In the genomic region with DNA sequence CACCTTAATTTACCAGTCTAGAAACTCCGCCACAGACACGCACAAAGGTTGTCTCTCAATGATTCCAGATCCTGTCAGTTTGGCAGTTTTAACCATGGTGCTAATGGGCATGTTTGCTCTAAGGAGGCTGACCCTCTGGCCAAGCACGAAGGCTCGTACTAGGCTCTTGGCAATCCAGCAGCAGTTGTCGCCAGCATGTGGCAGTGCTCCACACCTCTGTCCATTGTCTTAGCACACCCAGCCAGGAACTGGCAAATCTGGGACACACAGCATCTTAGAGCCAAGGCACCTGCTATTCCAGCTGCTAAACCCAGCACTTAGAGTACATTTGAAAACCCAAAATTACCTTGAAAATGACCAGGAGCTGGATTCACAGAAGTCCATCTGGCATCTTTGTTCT, we compare ENCODE assay signal across 16 mouse cellular contexts. TPM values are rescaled to one million over a fixed set of nuclear protein-coding genes. Genes with fewer than 3 reads are reported as not detected.
A peak's percentile ranks its signal among the peaks of the same experiment; 100 is the strongest.
DNase-seq lines count a peak whose midpoint lies in the region; ATAC-seq and TF ChIP-seq lines count a peak whose summit lies in the region.
"Had no signal": no experiment of that assay in that cellular context is flagged by ENCODE, and none has a peak within 500 bp of the region (broad histone marks: within the 10 kb centered on the region; RNA-seq: fewer than 3 reads in every experiment).

No protein-coding gene starts in this region.

- no peak overlapping the region for H3K4me3 ChIP-seq in forebrain, embryonic 13.5 days
- H3K4me3 ChIP-seq in forebrain, embryonic 12.5 days (replicated peaks) = no peak overlapping the region
- H3K4me3 ChIP-seq in hindbrain, embryonic 15.5 days = no peak overlapping the region
- no peak overlapping the region for H3K4me3 ChIP-seq in hindbrain, embryonic 11.5 days (ENCODE audit: low read depth, low read length)
- no peak overlapping the region for H3K4me3 ChIP-seq in midbrain, postnatal 0 days (ENCODE audit: low read depth, low read length)
- no peak overlapping the region for H3K4me3 ChIP-seq in midbrain, embryonic 16.5 days (ENCODE audit: low read depth, low read length)
- H3K4me3 ChIP-seq: embryonic facial prominence, embryonic 12.5 days; heart, embryonic 13.5 days had no signal

- H3K9ac ChIP-seq in forebrain, embryonic 13.5 days = 0 out of 2 replicates have a peak overlapping the region, but pooled peaks have one; percentile 12
- H3K9ac ChIP-seq in forebrain, embryonic 12.5 days = no peak overlapping the region
- no peak overlapping the region for H3K9ac ChIP-seq in hindbrain, embryonic 15.5 days
- no peak overlapping the region for H3K9ac ChIP-seq in hindbrain, embryonic 11.5 days (ENCODE audit: low read depth, low read length)
- no peak overlapping the region for H3K9ac ChIP-seq in midbrain, postnatal 0 days (replicated peaks; ENCODE audit: low read length, poor library complexity, severe bottlenecking)
- no peak overlapping the region for H3K9ac ChIP-seq in midbrain, embryonic 16.5 days (ENCODE audit: low read depth, low read length)
- H3K9ac ChIP-seq: embryonic facial prominence, embryonic 12.5 days; heart, embryonic 13.5 days; hindbrain, embryonic 14.5 days had no signal

- H3K4me1 ChIP-seq in forebrain, embryonic 13.5 days = 0 out of 2 replicates have a peak, but pooled peaks cover 3% of the 10 kb centered on the region
- peaks cover 8% of the 10 kb centered on the region; the same call in 1 of the 2 replicates for H3K4me1 ChIP-seq in forebrain, embryonic 12.5 days
- H3K4me1 ChIP-seq in hindbrain, embryonic 15.5 days (replicated peaks) = peaks cover 7% of the 10 kb centered on the region; the same call in 1 of the 2 replicates
- no peaks in the 10 kb centered on the region for H3K4me1 ChIP-seq in hindbrain, embryonic 11.5 days (replicated peaks; ENCODE audit: control insufficient read depth, insufficient read depth, low read length)
- no peaks in the 10 kb centered on the region for H3K4me1 ChIP-seq in midbrain, postnatal 0 days (ENCODE audit: insufficient read depth, low read length)
- H3K4me1 ChIP-seq in midbrain, embryonic 16.5 days (ENCODE audit: control insufficient read depth, insufficient read depth, low read length) = no peaks in the 10 kb centered on the region
- H3K4me1 ChIP-seq: embryonic facial prominence, embryonic 12.5 days had no signal

- peaks cover 52% of the 10 kb centered on the region for H3K36me3 ChIP-seq in forebrain, embryonic 13.5 days (ENCODE audit: poor library complexity, severe bottlenecking)
- H3K36me3 ChIP-seq in forebrain, embryonic 12.5 days (replicated peaks) = peaks cover 29% of the 10 kb centered on the region
- H3K36me3 ChIP-seq in hindbrain, embryonic 15.5 days = peaks cover 25% of the 10 kb centered on the region
- H3K36me3 ChIP-seq in hindbrain, embryonic 11.5 days (ENCODE audit: control insufficient read depth, insufficient read depth, low read length) = 0 out of 2 replicates have a peak, but pooled peaks cover 3% of the 10 kb centered on the region
- H3K36me3 ChIP-seq in midbrain, postnatal 0 days (ENCODE audit: insufficient read depth, low read length) = peaks cover 32% of the 10 kb centered on the region
- H3K36me3 ChIP-seq in midbrain, embryonic 16.5 days (ENCODE audit: control insufficient read depth, insufficient read depth, low read length) = peaks cover 14% of the 10 kb centered on the region

- DNase-seq in hindbrain, embryonic 11.5 days (ENCODE audit: low spot score) = no peak
- DNase-seq in midbrain, postnatal 0 days (ENCODE audit: low spot score) = peak; percentile 46
- DNase-seq: adrenal gland, adult 2 months; adrenal gland, postnatal 25 days; cerebellum, adult 9-10 months; gastrocnemius, postnatal 14 days; heart, postnatal 36 days; kidney, adult 11 months; kidney, adult 9 months had no signal

- H3K4me2 ChIP-seq in forebrain, embryonic 13.5 days = no peak overlapping the region
- H3K4me2 ChIP-seq in forebrain, embryonic 12.5 days = no peak overlapping the region
- no peak overlapping the region for H3K4me2 ChIP-seq in hindbrain, embryonic 15.5 days
- no peak overlapping the region for H3K4me2 ChIP-seq in hindbrain, embryonic 11.5 days (replicated peaks; ENCODE audit: low read depth, low read length)
- H3K4me2 ChIP-seq in midbrain, postnatal 0 days (ENCODE audit: low read depth, low read length, poor library complexity, severe bottlenecking) = no peak overlapping the region
- no peak overlapping the region for H3K4me2 ChIP-seq in midbrain, embryonic 16.5 days (ENCODE audit: low read length)
- H3K4me2 ChIP-seq: embryonic facial prominence, embryonic 12.5 days; heart, embryonic 13.5 days; hindbrain, embryonic 14.5 days had no signal

- 75% methylated on average over 5 of the region's 5 CpGs for WGBS in forebrain, embryonic 13.5 days
- WGBS in forebrain, embryonic 12.5 days = 79% methylated on average over 5 of the region's 5 CpGs
- WGBS in hindbrain, embryonic 15.5 days = 70% methylated on average over 5 of the region's 5 CpGs
- 84% methylated on average over 5 of the region's 5 CpGs for whole genome bisulfite sequencing in hindbrain, embryonic 11.5 days
- WGBS in midbrain, postnatal 0 days = 67% methylated on average over 5 of the region's 5 CpGs
- WGBS in midbrain, embryonic 16.5 days = 65% methylated on average over 5 of the region's 5 CpGs

- ATAC-seq in forebrain, embryonic 13.5 days = no peak
- no peak for ATAC-seq in forebrain, embryonic 12.5 days (ENCODE audit: low FRiP score)
- no peak for ATAC-seq in hindbrain, embryonic 15.5 days (ENCODE audit: low FRiP score, low read depth)
- ATAC-seq in hindbrain, embryonic 11.5 days (ENCODE audit: low FRiP score) = no peak
- ATAC-seq in midbrain, postnatal 0 days (ENCODE audit: low FRiP score) = no peak
- ATAC-seq in midbrain, embryonic 16.5 days = no peak

- no peaks in the 10 kb centered on the region for H3K9me3 ChIP-seq in forebrain, embryonic 13.5 days (replicated peaks)
- no peaks in the 10 kb centered on the region for H3K9me3 ChIP-seq in forebrain, embryonic 12.5 days
- no peaks in the 10 kb centered on the region for H3K9me3 ChIP-seq in hindbrain, embryonic 15.5 days
- H3K9me3 ChIP-seq in hindbrain, embryonic 11.5 days (ENCODE audit: control insufficient read depth, low read length) = no peaks in the 10 kb centered on the region
- H3K9me3 ChIP-seq in midbrain, postnatal 0 days (ENCODE audit: low read length) = no peaks in the 10 kb centered on the region
- H3K9me3 ChIP-seq in midbrain, embryonic 16.5 days (replicated peaks; ENCODE audit: control insufficient read depth, low read length, poor library complexity, severe bottlenecking) = no peaks in the 10 kb centered on the region
- H3K9me3 ChIP-seq: embryonic facial prominence, embryonic 12.5 days; heart, embryonic 13.5 days had no signal

- no peak overlapping the region for H3K27ac ChIP-seq in forebrain, embryonic 13.5 days
- no peak overlapping the region for H3K27ac ChIP-seq in forebrain, embryonic 12.5 days
- 0 out of 2 replicates have a peak overlapping the region, but pooled peaks have one; percentile 9 for H3K27ac ChIP-seq in hindbrain, embryonic 15.5 days (replicated peaks)
- no peak overlapping the region for H3K27ac ChIP-seq in hindbrain, embryonic 11.5 days (ENCODE audit: low read depth, low read length)
- no peak overlapping the region for H3K27ac ChIP-seq in midbrain, postnatal 0 days (ENCODE audit: low read depth, low read length)
- H3K27ac ChIP-seq in midbrain, embryonic 16.5 days (ENCODE audit: low read length) = no peak overlapping the region
- H3K27ac ChIP-seq: embryonic facial prominence, embryonic 12.5 days; heart, embryonic 13.5 days; hindbrain, embryonic 14.5 days had no signal

- H3K27me3 ChIP-seq in forebrain, embryonic 13.5 days = no peaks in the 10 kb centered on the region
- H3K27me3 ChIP-seq in forebrain, embryonic 12.5 days = no peaks in the 10 kb centered on the region
- no peaks in the 10 kb centered on the region for H3K27me3 ChIP-seq in hindbrain, embryonic 15.5 days
- H3K27me3 ChIP-seq in hindbrain, embryonic 11.5 days (ENCODE audit: control insufficient read depth, insufficient read depth, low read length) = no peaks in the 10 kb centered on the region
- H3K27me3 ChIP-seq in midbrain, postnatal 0 days (ENCODE audit: insufficient read depth, low read length) = no peaks in the 10 kb centered on the region
- H3K27me3 ChIP-seq in midbrain, embryonic 16.5 days (ENCODE audit: control insufficient read depth, insufficient read depth, low read depth, low read length) = no peaks in the 10 kb centered on the region
- H3K27me3 ChIP-seq: embryonic facial prominence, embryonic 12.5 days had no signal

- no peak for TF ChIP-seq CTCF in midbrain, postnatal 0 days (IDR thresholded peaks at IDR 0.05)

RNA-seq across cellular contexts. Expression of a gene that starts 18.8 kb away (rescaled TPM):
- polyA plus RNA-seq in forebrain, embryonic 13.5 days (2015; fragmentation: Nextera tagmentation; extraction: Ambion mirVana) = 28.9 and 31.6 TPM in 2 replicates
- polyA plus RNA-seq in forebrain, embryonic 12.5 days (2016; fragmentation: Nextera tagmentation; extraction: Ambion mirVana) = 19.3 and 21.1 TPM in 2 replicates
- polyA plus RNA-seq in hindbrain, embryonic 15.5 days (2015; fragmentation: Nextera tagmentation; extraction: Ambion mirVana) = 43.8 and 51.7 TPM in 2 replicates
- polyA plus RNA-seq in hindbrain, embryonic 11.5 days (2014; fragmentation: Nextera tagmentation; extraction: Ambion mirVana) = 21.1 and 24.2 TPM in 2 replicates
- total RNA-seq in midbrain, postnatal 0 days (2014; rRNA removed) = 37.4 and 61.9 TPM in 2 replicates
- 80.0 and 88.7 TPM in 2 replicates for polyA plus RNA-seq in midbrain, postnatal 0 days (2015; fragmentation: Nextera tagmentation; extraction: Ambion mirVana)
- 55.0 and 66.2 TPM in 2 replicates for polyA plus RNA-seq in midbrain, embryonic 16.5 days (2015; fragmentation: Nextera tagmentation; extraction: Ambion mirVana)

RNA-seq across cellular contexts. Expression of a gene that starts 23.9 kb away (rescaled TPM):
- 42.7 and 47.7 TPM in 2 replicates for polyA plus RNA-seq in forebrain, embryonic 13.5 days (2015; fragmentation: Nextera tagmentation; extraction: Ambion mirVana)
- polyA plus RNA-seq in forebrain, embryonic 12.5 days (2016; fragmentation: Nextera tagmentation; extraction: Ambion mirVana) = 37.9 and 49.9 TPM in 2 replicates
- polyA plus RNA-seq in hindbrain, embryonic 15.5 days (2015; fragmentation: Nextera tagmentation; extraction: Ambion mirVana) = 82.8 and 85.6 TPM in 2 replicates
- polyA plus RNA-seq in hindbrain, embryonic 11.5 days (2014; fragmentation: Nextera tagmentation; extraction: Ambion mirVana) = 27.4 and 33.1 TPM in 2 replicates
- total RNA-seq in midbrain, postnatal 0 days (2014; rRNA removed) = 117 and 137 TPM in 2 replicates
- polyA plus RNA-seq in midbrain, postnatal 0 days (2015; fragmentation: Nextera tagmentation; extraction: Ambion mirVana) = 89.4 and 92.7 TPM in 2 replicates
- 71.8 and 76.8 TPM in 2 replicates for polyA plus RNA-seq in midbrain, embryonic 16.5 days (2015; fragmentation: Nextera tagmentation; extraction: Ambion mirVana)
